Mouse (Mus musculus) hindbrain, embryonic 11.5 days (tissue): ENCODE measurements around the gene Ctla4. TPM values are rescaled to one million over a fixed set of nuclear protein-coding genes. Genes with fewer than 3 reads are reported as not detected.

ENCODE experiments used
- ATAC-seq: fragments of 200-750 bp; cut with Nextera tagmentation; 2 replicates; pipeline ENCODE4 v1.8.0; 2017; ENCODE audit warnings: mild to moderate bottlenecking, moderate TSS enrichment, moderate library complexity; ENCODE audit not compliant: low FRiP score
- DNase-seq: peaks from one replicate; pipeline ENCODE4 v3.0.0-alpha.2; 2015; ENCODE audit warnings: low spot score
- H3K27ac ChIP-seq: fragments of 300-500 bp; sonication (generic); 2 replicates; pipeline ENCODE4 v1.5.1; 2014; ENCODE audit warnings: mild to moderate bottlenecking, low read depth, low read length
- H3K27me3 ChIP-seq: fragments of 300-500 bp; sonication (generic); 2 replicates; pipeline ENCODE4 v1.6.1; 2014; ENCODE audit warnings: mild to moderate bottlenecking, low read length, moderate library complexity, mixed read lengths; ENCODE audit not compliant: control insufficient read depth, insufficient read depth
- H3K36me3 ChIP-seq: fragments of 300-500 bp; sonication (generic); 2 replicates; pipeline ENCODE4 v1.6.1; 2014; ENCODE audit warnings: mild to moderate bottlenecking, low read length, moderate library complexity, mixed read lengths; ENCODE audit not compliant: control insufficient read depth, insufficient read depth
- H3K4me1 ChIP-seq: fragments of 300-500 bp; sonication (generic); replicated peaks from 2 replicates; pipeline ENCODE4 v1.6.1; 2014; ENCODE audit warnings: low read length, mixed read lengths; ENCODE audit not compliant: control insufficient read depth, insufficient read depth
- H3K4me2 ChIP-seq: fragments of 300-500 bp; sonication (generic); replicated peaks from 2 replicates; pipeline ENCODE4 v1.6.1; 2014; ENCODE audit warnings: mild to moderate bottlenecking, low read depth, low read length
- H3K4me3 ChIP-seq: fragments of 300-500 bp; sonication (generic); 2 replicates; pipeline ENCODE4 v1.5.1; 2014; ENCODE audit warnings: low read depth, low read length
- H3K9ac ChIP-seq: fragments of 300-500 bp; sonication (generic); 2 replicates; pipeline ENCODE4 v1.6.1; 2014; ENCODE audit warnings: low read depth, low read length
- H3K9me3 ChIP-seq: fragments of 300-500 bp; sonication (generic); 2 replicates; pipeline ENCODE4 v1.6.1; 2016; ENCODE audit warnings: low read length; ENCODE audit not compliant: control insufficient read depth
- WGBS: fragments of 180-500 bp; shearing (Covaris S2); extraction: QIAGEN DNeasy Blood & Tissue Kit; methylation state at CpG from one replicate; pipeline ENCODE4 v1.1.7; 2014; 5-methylcytosine and 5-hydroxymethylcytosine counted together
- polyA plus RNA-seq: library from polyadenylated mRNA; unstranded; fragments of >200 nt; fragmentation: Nextera tagmentation; extraction: Ambion mirVana; gene quantifications from 2 replicates; pipeline ENCODE4 v1.2.1, GENCODE M21; 2014

Ctla4 gene
- polyA plus RNA-seq, 1 experiment from 2014 or later, result not detected

DNA sequence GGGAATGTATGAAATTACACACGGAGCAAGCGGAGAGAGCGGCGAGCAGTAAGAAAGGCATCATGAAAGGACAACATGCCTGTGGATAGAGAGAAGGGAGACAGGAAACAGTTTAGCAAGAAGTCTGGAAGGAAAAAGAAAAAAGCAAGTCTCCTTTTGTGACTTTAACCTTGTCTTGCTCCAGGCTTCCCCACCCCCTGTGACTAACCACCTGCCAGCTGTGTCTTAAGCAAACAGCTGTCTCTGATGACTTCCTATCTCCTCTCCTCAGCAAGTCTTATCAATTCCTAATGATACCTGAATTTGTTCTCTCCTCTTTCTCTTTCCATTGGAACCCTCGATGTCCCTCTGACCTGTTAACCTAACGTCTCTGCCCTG, 34.0 kb upstream of the Ctla4 start:
- Histone ChIP-seq H3K4me2 (no peak overlapping the region), H3K9ac (no peak overlapping the region), H3K4me1 (0 out of 2 replicates have a peak, but pooled peaks cover 7% of the 10 kb centered on the region), H3K4me3 (no peak overlapping the region), H3K27ac (no peak overlapping the region), H3K27me3 (no peaks in the 10 kb centered on the region), H3K36me3 (no peaks in the 10 kb centered on the region), H3K9me3 (no peaks in the 10 kb centered on the region)
- 76% methylated on average over 6 of the region's 6 CpGs for WGBS
- ATAC-seq (no peak), DNase-seq (no peak)

DNA sequence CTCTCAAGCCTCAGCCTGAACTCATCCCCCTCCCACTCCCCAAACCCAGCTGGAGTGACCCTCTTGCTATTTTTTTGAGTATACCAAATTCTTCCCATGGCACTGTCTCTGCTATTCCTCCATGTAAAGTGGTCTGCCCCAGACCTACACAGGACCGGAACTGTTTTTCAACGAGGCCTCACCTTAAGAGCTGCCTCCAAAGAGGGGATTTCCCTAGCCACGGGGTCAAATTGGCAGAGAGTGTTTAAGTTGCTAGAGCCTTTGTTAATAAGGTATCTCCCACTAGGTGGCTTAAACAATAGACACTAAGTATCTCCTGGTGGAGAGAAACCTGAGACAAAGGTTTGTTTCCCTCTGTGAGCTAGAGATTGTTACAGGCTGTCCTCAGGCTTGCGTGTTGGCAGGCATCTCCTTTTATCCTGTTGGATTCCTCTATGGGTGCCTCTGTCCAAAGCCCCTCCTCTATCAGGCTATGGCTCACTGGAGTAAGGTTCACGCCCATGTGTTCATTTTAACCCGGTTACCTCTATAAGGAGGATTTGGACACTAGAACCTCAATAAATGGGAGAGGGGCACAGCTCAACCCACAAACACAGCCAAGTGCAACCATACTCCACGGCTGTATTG, 33.4 kb upstream of the Ctla4 start:
- 44% methylated on average over 7 of the region's 7 CpGs for WGBS
- Histone ChIP-seq H3K4me3 (no peak overlapping the region), H3K27ac (no peak overlapping the region), H3K4me2 (no peak overlapping the region), H3K4me1 (0 out of 2 replicates have a peak, but pooled peaks cover 7% of the 10 kb centered on the region), H3K27me3 (no peaks in the 10 kb centered on the region), H3K9me3 (no peaks in the 10 kb centered on the region), H3K36me3 (no peaks in the 10 kb centered on the region), H3K9ac (no peak overlapping the region)
- DNase-seq (no peak), ATAC-seq (no peak)

- H3K4me3 ChIP-seq, result no peak overlapping the region
- H3K9ac ChIP-seq, result no peak overlapping the region
- H3K27ac ChIP-seq, result no peak overlapping the region
- no peaks in the 10 kb centered on the region for H3K27me3 ChIP-seq
- DNase-seq (no peak), ATAC-seq (no peak)
- H3K36me3 ChIP-seq, result no peaks in the 10 kb centered on the region
- WGBS, result 79% methylated on average over 5 of the region's 5 CpGs
- no peak overlapping the region for H3K4me2 ChIP-seq
- no peaks in the 10 kb centered on the region for H3K9me3 ChIP-seq
- 0 out of 2 replicates have a peak, but pooled peaks cover 7% of the 10 kb centered on the region for H3K4me1 ChIP-seq
These were observed 32.8 kb upstream of the Ctla4 start for GRCm38 (mm10) chr1:60853991-60854390.

DNA sequence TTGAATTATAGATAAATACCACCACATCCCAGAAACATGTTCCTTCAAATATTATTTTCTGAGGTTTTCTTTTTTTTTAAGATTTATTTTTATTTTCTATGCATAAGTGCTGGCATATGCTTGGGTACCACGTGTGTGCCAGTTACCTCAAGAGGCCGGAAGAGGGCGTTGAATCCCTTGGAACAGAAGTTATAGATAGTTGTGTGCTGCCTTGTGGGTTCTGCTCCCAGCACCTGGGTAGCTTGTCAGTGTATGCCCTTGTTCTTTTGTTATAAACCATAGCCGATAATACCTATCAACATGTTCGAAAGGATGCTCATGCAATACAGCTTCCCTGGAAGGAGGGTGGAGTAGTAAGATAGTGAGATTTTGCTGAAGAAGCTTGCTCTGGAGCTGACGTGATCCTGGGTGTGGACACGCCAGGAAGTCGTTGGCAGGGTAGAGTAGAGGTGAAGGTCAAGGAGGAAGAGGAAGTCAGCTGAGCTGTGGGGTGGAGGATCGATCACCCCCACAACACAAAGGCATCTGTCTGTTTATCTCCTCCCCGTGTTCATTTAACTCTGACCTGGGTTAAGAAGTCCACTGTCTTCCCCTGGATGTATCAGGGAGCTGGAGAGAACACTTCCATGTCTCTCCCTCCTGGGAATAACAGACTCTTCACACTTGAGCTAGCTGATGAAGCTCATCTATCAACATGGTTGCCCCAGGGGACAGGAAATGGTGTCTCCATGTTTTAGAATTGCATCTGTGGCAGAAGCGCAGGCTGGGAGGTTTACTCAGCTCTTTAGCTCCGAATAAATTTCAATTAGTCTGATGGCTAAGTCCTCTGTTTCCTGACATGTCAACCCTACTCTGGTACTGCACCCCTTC, 29.2 kb upstream of the Ctla4 start:
- DNase-seq, result peak; percentile 47

DNA sequence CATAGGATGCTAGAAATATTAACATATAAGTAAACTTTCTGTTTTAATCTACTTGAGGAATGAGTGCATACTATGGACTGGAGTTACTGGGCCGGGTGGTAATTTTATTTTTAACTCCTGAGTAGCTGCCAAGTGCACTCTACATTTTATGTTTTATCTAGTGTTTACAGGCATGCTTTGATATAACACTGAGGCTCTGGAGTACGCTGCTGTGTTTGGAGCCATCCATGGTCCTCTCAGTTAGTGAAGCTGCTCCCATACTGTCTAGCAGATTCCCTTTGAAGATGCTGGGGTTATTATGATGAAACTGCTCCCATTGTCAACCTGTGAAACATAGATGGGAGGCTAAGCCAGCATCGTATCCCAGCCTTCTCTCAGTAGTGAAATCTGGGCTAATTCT, 27.6 kb upstream of the Ctla4 start:
- H3K4me2 ChIP-seq, result no peak overlapping the region
- H3K4me1 ChIP-seq, result no peaks in the 10 kb centered on the region
- H3K9me3 ChIP-seq, result no peaks in the 10 kb centered on the region
- H3K9ac ChIP-seq, result no peak overlapping the region
- DNase-seq (no peak), ATAC-seq (no peak)
- WGBS, result 83% methylated on average over 3 of the region's 3 CpGs
- H3K4me3 ChIP-seq, result no peak overlapping the region
- H3K27me3 ChIP-seq, result no peaks in the 10 kb centered on the region
- no peaks in the 10 kb centered on the region for H3K36me3 ChIP-seq
- H3K27ac ChIP-seq, result no peak overlapping the region

More for the DNA sequence above, 29.2 kb upstream of the Ctla4 start:
- no peak for ATAC-seq
- H3K27me3 ChIP-seq, result no peaks in the 10 kb centered on the region
- no peak overlapping the region for H3K4me3 ChIP-seq
- H3K4me2 ChIP-seq, result no peak overlapping the region
- no peak overlapping the region for H3K9ac ChIP-seq
- peak overlapping the region; percentile 17; the same call in 1 of the 2 replicates for H3K27ac ChIP-seq
- 0 out of 2 replicates have a peak, but pooled peaks cover 4% of the 10 kb centered on the region for H3K4me1 ChIP-seq
- H3K36me3 ChIP-seq, result no peaks in the 10 kb centered on the region
- 67% methylated on average over 12 of the region's 12 CpGs for WGBS
- no peaks in the 10 kb centered on the region for H3K9me3 ChIP-seq

GRCm38 (mm10) chr1:60859842-60860241, 27.0 kb upstream of the Ctla4 start:
- Histone ChIP-seq H3K9me3 (no peaks in the 10 kb centered on the region), H3K4me2 (no peak overlapping the region), H3K27me3 (no peaks in the 10 kb centered on the region), H3K27ac (no peak overlapping the region), H3K36me3 (no peaks in the 10 kb centered on the region), H3K4me1 (no peaks in the 10 kb centered on the region), H3K4me3 (no peak overlapping the region), H3K9ac (no peak overlapping the region)
- 77% methylated on average over 3 of the region's 3 CpGs for WGBS
- ATAC-seq (no peak), DNase-seq (no peak)

GRCm38 (mm10) chr1:60860357-60860946, 26.3 kb upstream of the Ctla4 start:
- no peak overlapping the region for H3K4me3 ChIP-seq
- WGBS, result 20% methylated on average over 3 of the region's 3 CpGs
- no peaks in the 10 kb centered on the region for H3K4me1 ChIP-seq
- H3K27me3 ChIP-seq, result no peaks in the 10 kb centered on the region
- DNase-seq (peak; percentile 82), ATAC-seq (peak; percentile 69)
- H3K36me3 ChIP-seq, result no peaks in the 10 kb centered on the region
- 0 out of 2 replicates have a peak overlapping the region, but pooled peaks have one; percentile 25 for H3K4me2 ChIP-seq
- H3K9me3 ChIP-seq, result no peaks in the 10 kb centered on the region
- no peak overlapping the region for H3K9ac ChIP-seq
- H3K27ac ChIP-seq, result no peak overlapping the region

DNA sequence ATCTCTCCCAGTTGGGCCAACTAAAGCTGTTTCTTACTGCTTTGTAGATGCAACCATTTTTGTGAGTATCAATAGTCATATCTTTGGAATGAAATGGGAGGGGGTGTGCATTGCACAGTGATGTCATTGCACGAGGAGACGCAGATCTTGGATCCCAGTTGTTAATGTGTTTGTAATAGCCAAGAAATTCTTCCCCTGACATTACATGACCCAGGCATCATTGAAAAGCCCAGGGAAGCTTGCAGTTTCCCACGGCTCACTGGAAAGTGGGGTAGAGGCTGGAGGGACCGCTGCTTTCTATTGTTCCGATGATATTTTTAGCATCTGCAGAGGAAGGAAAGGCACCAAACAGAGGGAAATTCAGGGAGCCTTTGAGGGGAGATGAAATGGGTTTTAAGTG, 25.8 kb upstream of the Ctla4 start:
- peak overlapping the region; percentile 29; the same call in 1 of the 2 replicates for H3K9ac ChIP-seq
- 0 out of 2 replicates have a peak overlapping the region, but pooled peaks have one; percentile 1 for H3K4me3 ChIP-seq

More for the DNA sequence above, 25.8 kb upstream of the Ctla4 start:
- no peaks in the 10 kb centered on the region for H3K9me3 ChIP-seq
- DNase-seq, result no peak
- H3K4me1 ChIP-seq, result no peaks in the 10 kb centered on the region
- peak overlapping the region; percentile 48 for H3K27ac ChIP-seq
- peak; percentile 33; the same call in 1 of the 2 replicates for ATAC-seq
- no peaks in the 10 kb centered on the region for H3K27me3 ChIP-seq
- H3K4me2 ChIP-seq, result peak overlapping the region; percentile 25
- H3K36me3 ChIP-seq, result no peaks in the 10 kb centered on the region
- WGBS, result 40% methylated on average over 5 of the region's 5 CpGs
